ENCODE assay signal across 19 mouse cellular contexts in genomic region chr17:71489703-71490461, GRCm38 (mm10). TPM values are rescaled to one million over a fixed set of nuclear protein-coding genes. Genes with fewer than 3 reads are reported as not detected.
A peak's percentile ranks its signal among the peaks of the same experiment; 100 is the strongest.
DNase-seq lines count a peak whose midpoint lies in the region; ATAC-seq and TF ChIP-seq lines count a peak whose summit lies in the region.
"Had no signal": no experiment of that assay in that cellular context is flagged by ENCODE, and none has a peak within 500 bp of the region (broad histone marks: within the 10 kb centered on the region; RNA-seq: fewer than 3 reads in every experiment).

No protein-coding gene starts in this region.

- H3K27me3 ChIP-seq in stomach, postnatal 0 days (ENCODE audit: control insufficient read depth, insufficient read depth, low read length) = no peaks in the 10 kb centered on the region
- H3K27me3 ChIP-seq: forebrain, embryonic 12.5 days; hindbrain, embryonic 13.5 days; lung, embryonic 15.5 days; neural tube, embryonic 13.5 days; Patski had no signal

- H3K4me1 ChIP-seq in stomach, postnatal 0 days (replicated peaks; ENCODE audit: control insufficient read depth, insufficient read depth) = no peaks in the 10 kb centered on the region
- H3K4me1 ChIP-seq: forebrain, embryonic 12.5 days; hindbrain, embryonic 13.5 days had no signal

- peak overlapping the region; percentile 69 for H3K27ac ChIP-seq in macrophage
- no peak overlapping the region for H3K27ac ChIP-seq in stomach, postnatal 0 days (replicated peaks)
- H3K27ac ChIP-seq: forebrain, embryonic 12.5 days; hindbrain, embryonic 13.5 days; neural tube, embryonic 13.5 days had no signal

- no peak overlapping the region for H3K4me3 ChIP-seq in macrophage (ENCODE audit: inconsistent target)
- no peak overlapping the region for H3K4me3 ChIP-seq in stomach, postnatal 0 days (ENCODE audit: low read depth, low read length)
- H3K4me3 ChIP-seq: forebrain, embryonic 12.5 days; hindbrain, embryonic 13.5 days; lung, embryonic 15.5 days; neural tube, embryonic 13.5 days had no signal

- H3K9me3 ChIP-seq in stomach, postnatal 0 days (ENCODE audit: control insufficient read depth, low read length) = no peaks in the 10 kb centered on the region
- H3K9me3 ChIP-seq: forebrain, embryonic 12.5 days; hindbrain, embryonic 13.5 days; lung, embryonic 15.5 days; neural tube, embryonic 13.5 days had no signal

- intact Hi-C loops in left cerebral cortex, postnatal 4 days (cut with DNase I) = no loop called here

- H3K79me2 ChIP-seq in macrophage (ENCODE audit: inconsistent target) = peaks cover 11% of the 10 kb centered on the region; the same call in 1 of the 2 replicates

- WGBS in macrophage (ENCODE audit: missing documents) = 72% methylated on average over 9 of the region's 9 CpGs
- WGBS in stomach, postnatal 0 days = 74% methylated on average over 9 of the region's 9 CpGs

- no peak for TF ChIP-seq EP300 in stomach, postnatal 0 days (optimal IDR thresholded peaks at IDR 0.05)

- DNase-seq in spleen, postnatal 36 days (ENCODE audit: low spot score in 2 of 2) = peak; percentile 27 to 46
- no peak for DNase-seq in spleen, postnatal 4 days (ENCODE audit: low spot score in 2 of 2)
- DNase-seq in stomach, postnatal 0 days (ENCODE audit: low spot score) = no peak
- no peak for DNase-seq in left cerebral cortex, postnatal 4 days
- DNase-seq in adrenal gland, postnatal 10 days = no peak
- DNase-seq in spleen, adult 18-20 months = no peak
- DNase-seq: cerebellum, adult 2 months; embryo, embryonic 11 days; heart, adult 18-20 months; kidney, postnatal 14 days; right cerebral cortex, postnatal 4 days had no signal

- TF ChIP-seq CTCF in stomach, postnatal 0 days (IDR thresholded peaks at IDR 0.05; ENCODE audit: low read depth) = no peak

- H3K9ac ChIP-seq in stomach, postnatal 0 days (ENCODE audit: low read length) = no peak overlapping the region
- H3K9ac ChIP-seq: forebrain, embryonic 12.5 days; hindbrain, embryonic 13.5 days; lung, embryonic 15.5 days; neural tube, embryonic 13.5 days had no signal

- H3K4me2 ChIP-seq in stomach, postnatal 0 days (replicated peaks; ENCODE audit: low read depth) = no peak overlapping the region
- H3K4me2 ChIP-seq: forebrain, embryonic 12.5 days; hindbrain, embryonic 13.5 days; lung, embryonic 15.5 days; neural tube, embryonic 13.5 days had no signal

- peak; percentile 65 for ATAC-seq in common myeloid progenitor, adult 5-6 weeks (replicated peaks; ENCODE audit: low read depth, poor library complexity, severe bottlenecking)
- peak; percentile 45; the same call in 1 of the 2 replicates for ATAC-seq in stomach, postnatal 0 days (ENCODE audit: low FRiP score, low TSS enrichment)
- ATAC-seq: midbrain, embryonic 16.5 days; Patski had no signal

- H3K36me3 ChIP-seq in macrophage (ENCODE audit: inconsistent target) = no peaks in the 10 kb centered on the region
- no peaks in the 10 kb centered on the region for H3K36me3 ChIP-seq in stomach, postnatal 0 days (ENCODE audit: control insufficient read depth, insufficient read depth, low read length)
- H3K36me3 ChIP-seq: hindbrain, embryonic 13.5 days; neural tube, embryonic 13.5 days had no signal

RNA-seq across cellular contexts. Expression of gene Smchd1, which starts 14.7 kb away (rescaled TPM):
- total RNA-seq in common myeloid progenitor, adult 5-6 weeks (2017) = 215 and 225 TPM in 2 replicates
- 100 to 1,000 TPM; 107 to 354 (median 288) TPM for total RNA-seq in macrophage (2018; cell fraction: chromatin; rRNA removed)
- total RNA-seq in macrophage (2018; cell fraction: cytosol; rRNA removed) = 10 to 100 TPM; 21.0 to 54.6 (median 38.0) TPM
- total RNA-seq in macrophage (2018; cell fraction: nucleus; rRNA removed) = 100 to 1,000 TPM in 19 of 26 experiments, 10 to 100 TPM in 7; 70.6 to 233 (median 154) TPM
- polyA plus RNA-seq in macrophage (2018) = 34.4 to 51.6 TPM (median 38.1 TPM) in 3 replicates
- polyA plus RNA-seq in stomach, postnatal 0 days (2015; fragmentation: Nextera tagmentation; extraction: Ambion mirVana) = 21.5 and 22.6 TPM in 2 replicates
- total RNA-seq in left cerebral cortex, postnatal 4 days (2021) = 10 to 100 TPM; 50.3 to 59.2 TPM
- 10 to 100 TPM; 32.9 to 43.5 TPM for total RNA-seq in adrenal gland, postnatal 10 days (2021)

RNA-seq across cellular contexts. Expression of gene Gm4707, which starts 30.2 kb away (rescaled TPM):
- 3.0 and 6.5 TPM in 2 replicates for total RNA-seq in common myeloid progenitor, adult 5-6 weeks (2017)
- 10 to 100 TPM in 24 of 26 experiments, 1 to 10 TPM in 2; 9.6 to 52.6 (median 34.0) TPM for total RNA-seq in macrophage (2018; cell fraction: chromatin; rRNA removed)
- total RNA-seq in macrophage (2018; cell fraction: cytosol; rRNA removed) = 1 to 10 TPM in 4 of 26 experiments, under 1 TPM in 11, not detected in 11; 0.07 to 2.2 (median 0.41) TPM
- total RNA-seq in macrophage (2018; cell fraction: nucleus; rRNA removed) = 10 to 100 TPM in 21 of 26 experiments, 1 to 10 TPM in 5; 3.0 to 55.1 (median 14.2) TPM
- 0.13 TPM in 1 of 3 replicates, not detected in the others for polyA plus RNA-seq in macrophage (2018)
- 0.46 and 0.98 TPM in 2 replicates for polyA plus RNA-seq in stomach, postnatal 0 days (2015; fragmentation: Nextera tagmentation; extraction: Ambion mirVana)
- 1 to 10 TPM; 2.1 to 5.8 TPM for total RNA-seq in left cerebral cortex, postnatal 4 days (2021)
- 1 to 10 TPM; 1.7 to 3.3 TPM for total RNA-seq in adrenal gland, postnatal 10 days (2021)

RNA-seq across cellular contexts. Expression of gene Ndc80, which starts 36.8 kb away (rescaled TPM):
- total RNA-seq in common myeloid progenitor, adult 5-6 weeks (2017) = 90.5 and 91.4 TPM in 2 replicates
- 10 to 100 TPM in 4 of 26 experiments, 1 to 10 TPM in 22; 1.3 to 22.8 (median 5.0) TPM for total RNA-seq in macrophage (2018; cell fraction: chromatin; rRNA removed)
- 1 to 10 TPM; 1.9 to 6.3 (median 3.6) TPM for total RNA-seq in macrophage (2018; cell fraction: cytosol; rRNA removed)
- 10 to 100 TPM in 1 of 26 experiments, 1 to 10 TPM in 25; 1.5 to 18.9 (median 3.2) TPM for total RNA-seq in macrophage (2018; cell fraction: nucleus; rRNA removed)
- polyA plus RNA-seq in macrophage (2018) = 2.0 to 12.0 TPM (median 10.6 TPM) in 3 replicates
- 9.6 and 11.3 TPM in 2 replicates for polyA plus RNA-seq in stomach, postnatal 0 days (2015; fragmentation: Nextera tagmentation; extraction: Ambion mirVana)
- 1 to 10 TPM; 3.5 to 3.8 TPM for total RNA-seq in left cerebral cortex, postnatal 4 days (2021)
- total RNA-seq in adrenal gland, postnatal 10 days (2021) = 10 to 100 TPM in 1 of 2 experiments, 1 to 10 TPM in 1; 9.4 to 11.9 TPM
- polyA plus RNA-seq: cerebellum, adult 2 months had no signal

Comparison
In these comparisons a context has a peak if more than half of its experiments do, and no peak if none do; other contexts are left out.
1. DNase-seq: peak in spleen, postnatal 36 days (2 of 2); none in spleen, postnatal 4 days (0 of 2), stomach, postnatal 0 days (single experiment), left cerebral cortex, postnatal 4 days (single experiment), adrenal gland, postnatal 10 days (single experiment) and spleen, adult 18-20 months (0 of 2).